Mouse (Mus musculus): ENCODE measurements around the gene Tnks2.

GRCm38 (mm10) chr19:36806842-36807241, 27.2 kb upstream of the Tnks2 start:
- TF ChIP-seq POLR2A (IDR thresholded peaks at IDR 0.05; ENCODE audit: insufficient read depth, low read depth, low read length), result no peak
- TF ChIP-seq CTCF (IDR thresholded peaks at IDR 0.05; ENCODE audit: insufficient read depth, low read depth, low read length), result no peak
